8 mouse cellular contexts compared by ENCODE assay signal in genomic region chr10:78395819-78396624, GRCm38 (mm10). TPM values are rescaled to one million over a fixed set of nuclear protein-coding genes. Genes with fewer than 3 reads are reported as not detected.
DNase-seq lines count a peak whose midpoint lies in the region; TF ChIP-seq lines count a peak whose summit lies in the region.

No protein-coding gene starts in this region.

- H3K4me3 ChIP-seq in left cerebral cortex, adult 2 months, result no peak overlapping the region

- peak; percentile 100 for TF ChIP-seq CTCF in left cerebral cortex, adult 2 months (IDR thresholded peaks at IDR 0.05)

- peak; percentile 97 for DNase-seq in ZHBTc4 (ENCODE audit: low read depth, low spot score)
- peak; percentile 96 to 99 for DNase-seq in cerebellum, postnatal 25 days
- peak; percentile 99 to 100 for DNase-seq in frontal cortex, postnatal 25 days (ENCODE audit: low spot score in 2 of 2)
- DNase-seq in induced T-regulatory cell, adult 2 months (ENCODE audit: low read depth), result peak; percentile 95
- peak; percentile 94 to 99 for DNase-seq in left cerebral cortex, adult 2 months (ENCODE audit: extremely low spot score in 1 of 2, low spot score in 2 of 2)
- DNase-seq in mesoderm, embryonic 11.5 days (ENCODE audit: low read depth, low spot score), result peak; percentile 95
- DNase-seq in right cerebral cortex, postnatal 25 days, result peak; percentile 93
- peak; percentile 82 to 89 for DNase-seq in urinary bladder, postnatal 36 days (ENCODE audit: low spot score in 2 of 2)

- peak overlapping the region; percentile 47; the same call in 1 of the 2 replicates for H3K27ac ChIP-seq in left cerebral cortex, adult 2 months

- intact Hi-C loops in left cerebral cortex, adult 2 months (cut with DNase I), result no loop called here

RNA-seq across cellular contexts. Expression of gene Rrp1, which starts 16.8 kb away (rescaled TPM):
- 100 to 1,000 TPM; 339 to 348 TPM for total RNA-seq in left cerebral cortex, adult 2 months (2021)

RNA-seq across cellular contexts. Expression of gene Cstb, which starts 29.4 kb away (rescaled TPM):
- 10 to 100 TPM; 41.0 to 41.7 TPM for total RNA-seq in left cerebral cortex, adult 2 months (2021)

RNA-seq across cellular contexts. Expression of gene Agpat3, which starts 43.7 kb away (rescaled TPM):
- 100 to 1,000 TPM; 246 to 255 TPM for total RNA-seq in left cerebral cortex, adult 2 months (2021)
